Mouse (Mus musculus): ENCODE data around the gene Tnpo2.

Gene Tnpo2

GRCm38 (mm10) chr8:85026670-85027515 is 9.8 kb upstream of the Tnpo2 start, which contains the start of gene Trir:
Gene Trir (plus strand): TSS chr8:85026823.
- ATAC-seq (ENCODE audit: insufficient number of reproducible peaks, low FRiP score, low TSS enrichment), result peak; percentile 76

DNA sequence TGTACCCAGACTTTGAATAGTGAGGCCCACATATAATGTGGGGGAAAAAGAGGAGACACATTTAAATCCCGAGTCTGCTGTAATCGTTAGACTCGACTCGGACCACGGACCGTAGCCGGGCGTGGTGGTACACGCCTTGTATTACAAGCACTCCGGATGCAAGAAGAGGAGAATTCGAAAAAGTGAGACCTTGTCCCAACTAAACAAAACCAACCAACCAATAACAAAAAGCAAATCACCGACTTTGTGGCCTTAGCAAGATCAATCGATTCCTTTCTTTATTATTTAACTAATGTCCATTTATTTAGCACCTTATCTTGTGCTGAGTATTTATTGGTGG is 9.2 kb upstream of the Tnpo2 start:
- ATAC-seq (ENCODE audit: insufficient number of reproducible peaks, low FRiP score, low TSS enrichment), result no peak

- no peak for ATAC-seq (ENCODE audit: insufficient number of reproducible peaks, low FRiP score, low TSS enrichment)
Measured at GRCm38 (mm10) chr8:85027922-85028321, 8.8 kb upstream of the Tnpo2 start.

DNA sequence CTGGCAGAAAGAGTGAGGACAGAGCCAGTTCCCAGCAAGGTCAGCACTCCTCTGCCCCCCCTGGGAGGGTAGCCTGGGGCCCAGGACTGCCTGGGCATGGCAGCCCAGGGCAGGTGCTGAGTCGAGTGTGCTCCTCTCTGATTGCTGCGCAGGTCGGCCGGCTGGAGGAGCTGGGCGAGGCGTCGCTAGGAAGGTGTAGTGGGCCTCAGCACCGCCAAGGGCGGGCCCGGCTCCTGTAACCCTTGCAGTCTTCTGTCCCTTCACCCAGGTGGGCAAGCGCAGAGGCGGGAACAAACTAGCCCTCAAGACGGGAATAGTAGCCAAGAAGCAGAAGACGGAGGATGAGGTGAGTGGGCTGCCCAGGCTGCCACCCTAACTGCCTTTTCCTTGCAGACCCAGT is 7.4 kb upstream of the Tnpo2 start:
- no peak for ATAC-seq (ENCODE audit: insufficient number of reproducible peaks, low FRiP score, low TSS enrichment)

GRCm38 (mm10) chr8:85032622-85033311 is 3.9 kb upstream of the Tnpo2 start:
- ATAC-seq (ENCODE audit: insufficient number of reproducible peaks, low FRiP score, low TSS enrichment), result no peak

GRCm38 (mm10) chr8:85033867-85034266 is 2.8 kb upstream of the Tnpo2 start:
- no peak for ATAC-seq (ENCODE audit: insufficient number of reproducible peaks, low FRiP score, low TSS enrichment)

- no peak for ATAC-seq (ENCODE audit: insufficient number of reproducible peaks, low FRiP score, low TSS enrichment)
Measured at GRCm38 (mm10) chr8:85034764-85035163, 2.0 kb upstream of the Tnpo2 start.

- ATAC-seq (ENCODE audit: insufficient number of reproducible peaks, low FRiP score, low TSS enrichment), result no peak
Measured at GRCm38 (mm10) chr8:85035165-85035727, 1.5 kb upstream of the Tnpo2 start.

DNA sequence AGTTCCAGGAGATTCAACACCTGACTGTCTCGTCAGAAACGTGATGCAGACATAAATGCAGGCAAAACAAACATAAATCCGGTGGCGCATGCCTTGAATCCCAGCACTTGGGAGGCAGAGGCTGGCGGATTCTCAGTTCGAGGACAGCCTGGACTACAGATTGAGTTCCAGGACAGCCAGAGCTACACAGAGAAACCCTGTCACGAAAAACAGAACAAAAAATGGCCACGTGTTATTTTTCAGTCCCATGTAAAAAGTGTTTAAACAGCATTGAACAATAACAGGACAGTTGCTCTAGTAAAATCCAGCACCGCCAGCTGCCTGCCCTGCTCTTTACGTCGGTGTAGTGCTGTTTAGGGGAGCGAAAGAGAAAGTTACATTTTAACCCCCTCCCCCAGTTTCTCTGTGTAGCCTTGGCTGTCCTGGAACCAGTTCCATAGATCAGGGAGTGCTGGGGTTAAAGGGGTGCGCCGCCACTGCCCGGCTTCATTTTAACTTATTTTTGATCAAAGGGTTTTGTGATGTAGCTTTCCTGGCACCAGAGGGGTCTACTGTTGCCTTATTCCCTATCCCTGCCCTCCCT is 896 bp upstream of the Tnpo2 start:
- ATAC-seq (ENCODE audit: insufficient number of reproducible peaks, low FRiP score, low TSS enrichment), result no peak

DNA sequence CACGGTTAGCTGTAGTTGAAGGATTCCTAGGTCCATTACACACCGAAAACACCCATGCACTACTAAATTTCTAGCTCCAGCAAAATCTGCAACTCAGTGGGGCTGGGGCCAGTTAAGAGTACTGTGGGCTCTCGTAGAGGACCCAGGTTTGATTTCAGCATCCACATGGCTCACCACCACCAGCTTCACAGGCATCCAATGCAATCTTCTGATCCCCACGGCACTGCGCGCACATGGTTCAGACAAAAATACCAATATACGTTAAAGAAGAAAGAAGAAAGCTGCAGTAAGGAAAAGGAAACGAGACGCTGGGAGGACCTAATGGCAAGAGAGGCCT is 366 bp upstream of the Tnpo2 start:
- ATAC-seq (ENCODE audit: insufficient number of reproducible peaks, low FRiP score, low TSS enrichment), result peak; percentile 28; the same call in 1 of the 2 replicates

DNA sequence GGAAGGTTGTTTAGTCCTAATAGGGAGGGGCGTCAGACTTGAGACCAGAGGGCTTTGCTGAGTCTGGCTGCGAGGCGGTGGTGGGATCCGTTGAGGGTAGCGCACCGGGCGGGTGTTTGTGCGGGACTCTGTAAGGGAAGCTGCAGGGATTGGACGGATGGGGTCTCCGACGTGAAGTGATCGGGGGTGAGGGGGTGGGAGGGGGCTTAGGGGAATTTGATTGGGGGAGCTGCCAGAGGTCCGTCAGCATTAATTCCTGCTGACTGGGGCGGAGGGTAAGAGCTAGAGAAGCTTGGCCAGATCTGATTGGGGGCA is 608 bp downstream of the Tnpo2 start:
- ATAC-seq (ENCODE audit: insufficient number of reproducible peaks, low FRiP score, low TSS enrichment), result peak; percentile 11; the same call in 1 of the 2 replicates

- ATAC-seq (ENCODE audit: insufficient number of reproducible peaks, low FRiP score, low TSS enrichment), result no peak
Measured at GRCm38 (mm10) chr8:85037681-85038531, 1.2 kb downstream of the Tnpo2 start.

GRCm38 (mm10) chr8:85043619-85044018 is 6.9 kb downstream of the Tnpo2 start:
- ATAC-seq (ENCODE audit: insufficient number of reproducible peaks, low FRiP score, low TSS enrichment), result no peak

DNA sequence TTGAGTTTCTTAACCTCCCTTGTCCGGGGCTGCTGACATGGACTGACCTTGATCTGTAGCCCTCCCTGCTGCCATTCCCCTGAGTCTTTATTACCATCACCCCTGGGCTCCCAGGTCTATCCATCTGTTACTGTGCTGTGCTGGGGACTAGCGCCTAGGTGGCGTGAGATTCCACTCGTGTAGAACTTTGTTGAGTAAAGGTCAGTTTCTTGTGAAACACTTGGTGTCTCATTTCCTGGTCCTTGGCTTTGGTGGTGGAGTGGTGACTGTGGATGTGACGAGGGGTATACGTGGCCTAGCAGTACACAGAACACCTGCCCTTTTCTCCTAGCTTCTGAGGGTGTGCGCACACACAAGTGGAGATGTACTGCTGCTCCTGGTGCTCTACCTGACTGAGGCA is 20.7 kb downstream of the Tnpo2 start:
- no peak for ATAC-seq (ENCODE audit: insufficient number of reproducible peaks, low FRiP score, low TSS enrichment)

- peak; percentile 76; the same call in 1 of the 2 replicates for ATAC-seq (ENCODE audit: insufficient number of reproducible peaks, low FRiP score, low TSS enrichment)
Measured at GRCm38 (mm10) chr8:85059879-85060616, 23.3 kb downstream of the Tnpo2 start, which contains the start of gene Fbxw9. Gene Fbxw9 (plus strand): TSS chr8:85060055.

- ATAC-seq (ENCODE audit: insufficient number of reproducible peaks, low FRiP score, low TSS enrichment), result no peak
Measured at GRCm38 (mm10) chr8:85062603-85063002, 25.9 kb downstream of the Tnpo2 start.

DNA sequence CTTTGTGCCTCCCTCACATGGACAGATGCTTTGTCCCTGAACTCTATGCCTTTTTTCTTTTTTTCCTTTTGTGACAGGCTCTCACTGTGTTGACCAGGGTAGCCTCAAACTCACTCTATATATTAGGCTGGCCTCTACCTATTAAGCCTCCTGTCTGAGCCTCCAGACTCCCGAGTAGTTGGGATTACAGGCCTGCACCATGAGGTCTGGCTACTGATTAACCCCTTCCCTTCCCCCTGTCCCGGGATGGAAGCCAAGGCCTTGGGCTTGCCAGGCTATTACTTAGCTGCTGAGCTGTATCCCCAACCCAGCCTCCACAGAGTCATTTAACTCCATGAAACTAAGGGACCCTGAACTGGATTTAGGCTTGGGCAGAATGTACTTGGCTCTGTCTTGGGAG is 28.5 kb downstream of the Tnpo2 start:
- ATAC-seq (ENCODE audit: insufficient number of reproducible peaks, low FRiP score, low TSS enrichment), result no peak

GRCm38 (mm10) chr8:85067155-85067554 is 30.4 kb downstream of the Tnpo2 start:
- ATAC-seq (ENCODE audit: insufficient number of reproducible peaks, low FRiP score, low TSS enrichment), result no peak

DNA sequence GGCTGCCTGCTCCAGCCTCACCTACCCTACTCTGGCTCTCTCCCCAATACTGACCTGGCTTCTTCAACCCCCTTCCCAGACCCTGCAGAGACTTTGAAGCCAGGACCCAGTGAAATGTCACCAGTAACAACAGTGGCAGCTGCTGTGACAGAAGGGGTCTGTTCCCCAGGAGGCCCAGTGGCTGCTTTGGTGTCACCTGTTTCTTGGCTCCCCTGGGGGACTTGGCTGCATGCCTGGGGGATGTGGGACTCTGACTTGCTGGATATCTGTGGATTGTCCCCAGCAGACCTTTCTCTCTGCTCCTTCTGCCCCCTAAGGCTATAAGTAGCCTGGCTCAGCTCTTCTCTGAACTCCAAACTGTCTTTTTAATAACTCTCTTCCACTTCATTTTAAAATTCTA is 31.3 kb downstream of the Tnpo2 start, which contains the start of gene Gm5741:
Gm5741 (minus strand) TSS at position 1 of the 400 bp plus-strand sequence.
- ATAC-seq (ENCODE audit: insufficient number of reproducible peaks, low FRiP score, low TSS enrichment), result no peak

- ATAC-seq (ENCODE audit: insufficient number of reproducible peaks, low FRiP score, low TSS enrichment), result no peak
Measured at GRCm38 (mm10) chr8:85071041-85071440, 34.3 kb downstream of the Tnpo2 start.
